Mouse (Mus musculus) midbrain, embryonic 16.5 days (tissue): Measurements from ENCODE around the gene Crygs. TPM values are rescaled to one million over a fixed set of nuclear protein-coding genes. Genes with fewer than 3 reads are reported as not detected.
"Not testable (repeated sequence)": the region's sequence is repeated elsewhere in the genome, so short reads cannot be mapped to it uniquely, and the experiment has no call there.

Experiments
- ATAC-seq: fragments of 200-750 bp; cut with Nextera tagmentation; 2 replicates; pipeline ENCODE4 v1.8.0; 2017; ENCODE audit warnings: moderate TSS enrichment
- H3K27ac ChIP-seq: fragments of 300-500 bp; sonication (generic); 2 replicates; pipeline ENCODE4 v1.5.1; 2014; ENCODE audit warnings: mild to moderate bottlenecking, low read length, mixed read lengths
- H3K27me3 ChIP-seq: fragments of 300-500 bp; sonication (generic); 2 replicates; pipeline ENCODE4 v1.6.1; 2014; ENCODE audit warnings: low read depth, low read length, mixed read lengths; ENCODE audit not compliant: control insufficient read depth, insufficient read depth
- H3K36me3 ChIP-seq: fragments of 300-500 bp; sonication (generic); 2 replicates; pipeline ENCODE4 v1.6.1; 2014; ENCODE audit warnings: mild to moderate bottlenecking, low read length, moderate library complexity, mixed read lengths; ENCODE audit not compliant: control insufficient read depth, insufficient read depth
- H3K4me1 ChIP-seq: fragments of 300-500 bp; sonication (generic); 2 replicates; pipeline ENCODE4 v1.6.1; 2014; ENCODE audit warnings: mild to moderate bottlenecking, low read length, mixed read lengths; ENCODE audit not compliant: control insufficient read depth, insufficient read depth
- H3K4me2 ChIP-seq: fragments of 300-500 bp; sonication (generic); 2 replicates; pipeline ENCODE4 v1.6.1; 2014; ENCODE audit warnings: mild to moderate bottlenecking, low read length, mixed read lengths
- H3K4me3 ChIP-seq: fragments of 300-500 bp; sonication (generic); 2 replicates; pipeline ENCODE4 v1.5.1; 2014; ENCODE audit warnings: low read depth, mild to moderate bottlenecking, low read length, moderate library complexity, mixed read lengths
- H3K9ac ChIP-seq: fragments of 300-500 bp; sonication (generic); 2 replicates; pipeline ENCODE4 v1.6.1; 2014; ENCODE audit warnings: low read depth, low read length, mixed read lengths
- H3K9me3 ChIP-seq: fragments of 300-500 bp; sonication (generic); replicated peaks from 2 replicates; pipeline ENCODE4 v1.6.1; 2014; ENCODE audit warnings: mild to moderate bottlenecking, low read length, mixed read lengths; ENCODE audit not compliant: control insufficient read depth, poor library complexity, severe bottlenecking
- WGBS: fragments of 180-500 bp; shearing (Covaris S2); extraction: QIAGEN DNeasy Blood & Tissue Kit; methylation state at CpG from one replicate; pipeline ENCODE4 v1.1.7; 2014; 5-methylcytosine and 5-hydroxymethylcytosine counted together
- polyA plus RNA-seq: library from polyadenylated mRNA; unstranded; fragments of >200 nt; fragmentation: Nextera tagmentation; extraction: Ambion mirVana; gene quantifications from 2 replicates; pipeline ENCODE4 v1.2.1, GENCODE M21; 2015

Gene Crygs
- polyA plus RNA-seq, 1 experiment from 2014 or later, result not detected

DNA sequence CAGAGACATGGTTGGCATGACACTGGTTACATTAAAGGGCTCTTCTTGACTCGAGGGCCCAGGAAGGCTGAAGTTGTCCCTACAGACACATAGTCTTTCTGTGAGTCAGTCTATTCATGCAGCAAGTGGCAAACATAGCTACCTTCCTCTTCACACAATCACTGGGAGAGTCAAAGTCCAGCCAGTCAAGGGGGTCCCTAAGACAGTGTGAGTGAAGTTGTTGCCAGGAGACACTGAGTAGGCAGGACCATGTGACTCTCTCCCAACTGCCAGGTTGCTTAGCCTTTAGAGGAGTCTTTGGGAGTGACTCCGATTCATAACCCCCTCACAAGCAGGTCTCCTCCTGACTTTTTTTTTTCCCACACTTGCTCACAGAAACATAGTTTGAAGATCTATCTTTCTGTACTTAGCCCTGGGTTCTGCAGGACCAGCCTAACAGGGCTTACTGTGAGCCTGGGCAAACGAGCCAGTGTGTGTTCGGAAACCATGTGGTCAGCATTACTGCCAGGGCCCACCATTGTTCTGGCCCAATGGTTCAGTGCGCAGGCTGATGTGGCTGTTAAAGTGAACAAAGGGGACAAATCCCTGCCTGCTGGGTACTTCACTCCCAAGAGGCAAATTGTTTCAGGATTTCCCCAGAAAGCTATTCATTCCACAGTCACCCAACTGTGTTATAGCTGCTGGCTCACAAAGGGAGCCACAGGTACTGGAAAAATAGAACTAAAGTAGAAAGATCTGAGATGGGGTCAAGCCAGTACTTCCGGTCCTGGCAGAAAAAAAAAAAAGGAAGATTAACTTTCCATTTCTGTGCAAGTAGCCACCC lies 11.1 kb downstream of the Crygs start:
- WGBS, result 9% methylated on average over 6 of the region's 6 CpGs
- Histone ChIP-seq H3K4me2 (no peak overlapping the region), H3K9ac (no peak overlapping the region), H3K36me3 (no peaks in the 10 kb centered on the region), H3K9me3 (no peaks in the 10 kb centered on the region), H3K27ac (no peak overlapping the region), H3K27me3 (peaks cover 19% of the 10 kb centered on the region), H3K4me3 (no peak overlapping the region), H3K4me1 (0 out of 2 replicates have a peak, but pooled peaks cover 3% of the 10 kb centered on the region)
- peak; percentile 78 for ATAC-seq

DNA sequence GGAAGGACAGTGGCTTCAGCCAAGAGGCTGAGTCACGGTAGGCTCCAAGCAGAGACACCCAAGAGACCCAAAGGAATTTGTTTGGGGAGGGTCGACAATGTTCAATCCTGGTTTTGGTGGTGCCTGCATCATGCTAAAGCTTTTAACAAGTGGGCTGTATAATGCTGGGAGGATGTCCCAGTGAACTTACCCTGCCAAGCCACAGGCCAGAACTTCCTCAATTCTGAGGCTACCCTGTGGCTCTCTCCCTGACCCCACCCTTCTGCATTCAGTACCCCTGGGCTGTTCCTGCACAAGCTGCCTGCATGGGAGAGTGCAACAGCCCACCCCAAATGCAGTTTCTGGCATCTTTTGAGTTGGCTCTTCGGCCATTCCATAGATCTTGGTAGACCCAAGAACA lies 12.9 kb downstream of the Crygs start:
- 83% methylated on average over 3 of the region's 3 CpGs for WGBS
- no peak overlapping the region for H3K4me2 ChIP-seq
- peaks cover 22% of the 10 kb centered on the region for H3K27me3 ChIP-seq

GRCm38 (mm10) chr16:22797521-22797920 lies 13.9 kb downstream of the Crygs start:
- Histone ChIP-seq H3K4me3 (no peak overlapping the region), H3K4me2 (no peak overlapping the region), H3K9me3 (no peaks in the 10 kb centered on the region), H3K9ac (no peak overlapping the region), H3K4me1 (0 out of 2 replicates have a peak, but pooled peaks cover 3% of the 10 kb centered on the region), H3K36me3 (no peaks in the 10 kb centered on the region), H3K27ac (no peak overlapping the region), H3K27me3 (peaks cover 22% of the 10 kb centered on the region)
- ATAC-seq, result no peak
- 84% methylated on average over 5 of the region's 5 CpGs for WGBS

More for the DNA sequence above, 12.9 kb downstream of the Crygs start:
- Histone ChIP-seq H3K36me3 (no peaks in the 10 kb centered on the region), H3K27ac (no peak overlapping the region), H3K9ac (no peak overlapping the region), H3K4me3 (no peak overlapping the region), H3K9me3 (no peaks in the 10 kb centered on the region), H3K4me1 (0 out of 2 replicates have a peak, but pooled peaks cover 3% of the 10 kb centered on the region)
- no peak for ATAC-seq

DNA sequence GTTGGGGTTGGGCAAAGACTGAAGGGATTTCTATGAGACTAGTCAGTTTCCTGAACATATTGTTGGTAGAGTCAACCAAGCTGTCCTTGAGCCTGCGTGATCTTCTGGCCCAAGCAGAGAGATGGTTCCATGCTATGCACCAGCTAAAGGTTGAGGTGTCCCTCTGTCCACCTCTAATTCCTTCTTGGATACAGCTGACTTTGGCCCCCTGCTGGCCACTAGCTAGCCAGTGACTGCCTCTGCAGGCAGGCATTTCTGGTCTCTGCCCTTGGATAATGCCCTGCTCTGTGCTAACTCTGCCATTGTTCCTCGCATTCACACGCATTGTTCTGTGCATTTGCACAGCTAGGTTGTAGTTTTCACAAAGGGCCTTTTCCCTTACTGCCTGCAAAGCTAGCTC lies 15.9 kb downstream of the Crygs start:
- no peak for ATAC-seq
- no peaks in the 10 kb centered on the region for H3K36me3 ChIP-seq
- no peak overlapping the region for H3K9ac ChIP-seq
- H3K4me3 ChIP-seq, result no peak overlapping the region
- H3K9me3 ChIP-seq, result no peaks in the 10 kb centered on the region
- WGBS, result 56% methylated on average over 3 of the region's 3 CpGs
- peaks cover 22% of the 10 kb centered on the region for H3K27me3 ChIP-seq
- no peak overlapping the region for H3K4me2 ChIP-seq
- H3K4me1 ChIP-seq, result 0 out of 2 replicates have a peak, but pooled peaks cover 3% of the 10 kb centered on the region
- H3K27ac ChIP-seq, result no peak overlapping the region

DNA sequence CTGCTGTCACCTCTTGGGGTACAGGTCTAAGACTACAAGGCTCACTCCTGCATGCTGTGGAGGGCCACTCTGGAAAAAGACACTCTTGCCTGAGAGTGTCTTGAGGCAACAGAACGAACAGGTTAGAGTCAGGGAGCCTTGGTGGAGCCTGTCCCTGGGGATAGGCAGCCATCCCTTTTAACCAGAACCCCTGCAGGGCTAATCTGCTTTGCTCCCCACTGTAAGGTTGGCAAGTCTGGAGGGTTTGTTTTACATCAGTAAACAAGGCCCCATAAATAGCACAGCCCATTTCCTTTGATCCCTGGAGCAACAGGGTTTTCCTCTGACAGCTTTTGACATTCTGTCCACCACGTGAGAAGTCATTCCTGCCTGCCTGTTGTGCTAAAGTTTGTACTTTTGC lies 20.1 kb downstream of the Crygs start:
- Histone ChIP-seq H3K4me3 (no peak overlapping the region), H3K36me3 (no peaks in the 10 kb centered on the region), H3K9me3 (no peaks in the 10 kb centered on the region), H3K9ac (no peak overlapping the region), H3K4me2 (no peak overlapping the region), H3K27ac (no peak overlapping the region), H3K4me1 (no peaks in the 10 kb centered on the region), H3K27me3 (peaks cover 3% of the 10 kb centered on the region; the same call in 1 of the 2 replicates)
- no peak for ATAC-seq
- 6% methylated on average over 2 of the region's 2 CpGs for WGBS

DNA sequence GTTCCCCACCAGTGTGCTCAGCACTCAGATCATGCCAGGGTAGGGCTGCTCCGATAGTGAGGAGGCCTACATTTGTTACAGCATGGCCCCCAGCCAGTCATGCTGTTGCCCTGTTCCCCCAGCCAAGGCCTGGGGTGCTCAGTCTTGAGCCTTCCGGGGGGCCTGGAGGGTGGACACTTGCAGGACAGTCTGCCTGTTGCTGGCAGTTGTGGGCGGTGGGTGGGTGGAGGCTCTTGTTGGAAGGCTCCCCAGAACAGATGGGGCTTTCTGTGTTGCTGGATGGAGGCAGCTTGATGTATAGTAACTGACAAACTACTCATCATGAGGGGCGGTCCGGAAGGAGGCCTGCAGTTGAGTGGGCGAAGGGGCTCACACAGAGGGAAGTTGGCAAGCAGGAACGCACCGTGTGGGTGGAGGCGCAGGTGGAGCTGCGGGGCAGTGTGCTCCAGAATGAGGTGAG lies 21.4 kb downstream of the Crygs start:
- H3K9ac ChIP-seq, result no peak overlapping the region
- no peaks in the 10 kb centered on the region for H3K9me3 ChIP-seq
- no peak for ATAC-seq
- no peak overlapping the region for H3K4me3 ChIP-seq
- WGBS, result 58% methylated on average over 10 of the region's 10 CpGs
- H3K27me3 ChIP-seq, result peaks cover 3% of the 10 kb centered on the region; the same call in 1 of the 2 replicates
- H3K4me1 ChIP-seq, result no peaks in the 10 kb centered on the region
- H3K36me3 ChIP-seq, result no peaks in the 10 kb centered on the region
- no peak overlapping the region for H3K27ac ChIP-seq
- H3K4me2 ChIP-seq, result no peak overlapping the region

DNA sequence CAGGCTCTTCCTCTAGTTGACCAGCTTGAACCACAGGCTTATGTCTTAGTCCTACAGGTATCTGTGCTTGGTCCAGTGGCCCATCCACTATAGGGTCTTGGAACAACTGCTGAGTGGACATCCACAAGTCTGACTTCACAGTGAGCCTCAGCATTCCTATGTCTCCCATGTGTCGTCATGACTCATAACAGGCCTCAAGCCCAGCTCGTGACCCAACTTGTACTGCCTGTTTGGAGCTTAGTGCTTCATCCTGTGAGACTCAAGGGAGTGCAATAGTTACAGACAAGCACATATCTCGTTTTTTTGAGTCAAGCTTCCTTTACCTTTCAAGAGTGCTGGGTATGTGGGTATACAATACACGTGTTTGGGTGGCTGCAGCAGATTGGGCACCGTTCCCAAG lies 28.7 kb downstream of the Crygs start:
- Histone ChIP-seq H3K4me1 (no peaks in the 10 kb centered on the region), H3K27ac (no peak overlapping the region), H3K4me3 (no peak overlapping the region), H3K27me3 (no peaks in the 10 kb centered on the region), H3K36me3 (no peaks in the 10 kb centered on the region), H3K4me2 (no peak overlapping the region), H3K9ac (no peak overlapping the region), H3K9me3 (no peaks in the 10 kb centered on the region)
- no peak for ATAC-seq
- whole genome bisulfite sequencing, result 86% methylated on average over 5 of the region's 5 CpGs

DNA sequence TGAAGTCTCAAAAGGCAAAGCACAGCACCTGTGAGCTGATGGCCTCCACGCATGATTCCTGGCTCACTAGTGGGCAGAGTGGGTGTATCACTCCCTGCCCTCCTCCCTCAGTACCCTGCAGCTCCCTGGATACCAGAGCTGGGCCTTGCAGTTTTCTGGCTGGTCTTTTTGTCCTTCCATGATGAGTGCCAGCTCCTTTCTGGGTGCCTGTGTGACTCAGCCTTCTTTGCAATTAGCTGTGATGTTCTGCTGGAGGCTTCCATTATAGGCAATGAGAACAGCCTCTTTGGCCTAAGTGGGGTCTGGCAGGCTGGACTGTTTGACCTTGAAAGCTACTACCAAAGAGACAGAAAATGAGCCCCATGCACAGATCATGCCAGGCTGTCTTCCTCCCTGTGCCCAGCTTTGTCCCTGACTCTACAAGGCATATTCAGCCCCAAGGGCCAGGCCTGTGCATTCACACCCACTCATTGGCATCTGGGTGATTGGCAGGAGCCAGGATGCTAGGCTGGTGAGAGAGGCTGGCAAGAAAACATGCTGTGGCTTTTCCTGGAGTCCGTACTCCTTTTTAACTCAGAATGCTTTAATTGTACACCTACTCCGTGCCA lies 32.0 kb downstream of the Crygs start:
- Histone ChIP-seq H3K4me1 (no peaks in the 10 kb centered on the region), H3K27me3 (no peaks in the 10 kb centered on the region), H3K36me3 (no peaks in the 10 kb centered on the region), H3K4me3 (no peak overlapping the region), H3K27ac (no peak overlapping the region), H3K9ac (no peak overlapping the region), H3K4me2 (no peak overlapping the region), H3K9me3 (no peaks in the 10 kb centered on the region)
- 94% methylated on average over 3 of the region's 3 CpGs for WGBS
- no peak for ATAC-seq

GRCm38 (mm10) chr16:22778296-22778695 lies 33.1 kb downstream of the Crygs start:
- H3K9ac ChIP-seq, H3K9me3 ChIP-seq, H3K4me1 ChIP-seq, H3K36me3 ChIP-seq, H3K4me2 ChIP-seq, H3K4me3 ChIP-seq, ATAC-seq, H3K27ac ChIP-seq, H3K27me3 ChIP-seq: not testable (repeated sequence)
- 94% methylated on average over 12 of the region's 12 CpGs for WGBS
